Mouse (Mus musculus): ENCODE data around the gene Fam160a1.

Gene Fam160a1

DNA sequence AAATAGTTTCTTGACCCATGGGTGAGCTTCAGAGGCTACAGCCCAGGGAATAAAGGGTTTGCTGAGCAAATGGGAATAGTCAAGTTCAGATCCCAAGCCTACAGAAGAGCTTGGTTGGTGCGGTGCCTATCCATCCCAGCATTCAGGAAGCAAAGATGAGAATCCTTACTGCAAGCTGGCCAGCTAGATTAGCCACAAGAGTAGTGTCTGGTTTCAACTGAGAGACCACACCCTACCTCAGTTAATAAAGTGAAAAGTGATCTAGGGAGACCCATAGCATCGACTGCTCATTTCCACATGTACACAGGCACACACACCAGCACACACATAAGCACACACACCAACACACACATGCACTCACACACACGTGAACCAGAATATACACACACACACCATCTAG lies 75.3 kb downstream of the Fam160a1 start:
- DNase-seq, result no peak

DNA sequence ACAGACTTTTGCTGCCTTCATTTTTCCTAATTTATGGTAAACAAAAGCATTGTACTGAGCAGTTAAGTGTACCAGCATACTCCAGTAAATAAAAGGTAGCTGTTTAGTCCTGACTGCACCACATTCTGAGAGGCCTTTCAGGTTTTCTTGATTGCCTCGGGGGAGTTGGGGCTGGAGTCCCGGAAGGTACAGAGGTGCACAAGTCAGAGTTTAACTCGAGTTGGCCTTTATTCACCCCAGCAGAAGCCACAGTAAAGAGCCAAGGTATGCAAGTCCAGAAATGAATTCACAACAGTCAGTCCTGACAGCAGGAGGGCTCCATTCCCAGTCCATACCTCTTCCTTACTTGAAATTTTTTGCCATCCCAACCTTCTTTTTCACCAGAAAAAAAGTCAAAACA lies 78.5 kb downstream of the Fam160a1 start:
- no peak for DNase-seq

DNA sequence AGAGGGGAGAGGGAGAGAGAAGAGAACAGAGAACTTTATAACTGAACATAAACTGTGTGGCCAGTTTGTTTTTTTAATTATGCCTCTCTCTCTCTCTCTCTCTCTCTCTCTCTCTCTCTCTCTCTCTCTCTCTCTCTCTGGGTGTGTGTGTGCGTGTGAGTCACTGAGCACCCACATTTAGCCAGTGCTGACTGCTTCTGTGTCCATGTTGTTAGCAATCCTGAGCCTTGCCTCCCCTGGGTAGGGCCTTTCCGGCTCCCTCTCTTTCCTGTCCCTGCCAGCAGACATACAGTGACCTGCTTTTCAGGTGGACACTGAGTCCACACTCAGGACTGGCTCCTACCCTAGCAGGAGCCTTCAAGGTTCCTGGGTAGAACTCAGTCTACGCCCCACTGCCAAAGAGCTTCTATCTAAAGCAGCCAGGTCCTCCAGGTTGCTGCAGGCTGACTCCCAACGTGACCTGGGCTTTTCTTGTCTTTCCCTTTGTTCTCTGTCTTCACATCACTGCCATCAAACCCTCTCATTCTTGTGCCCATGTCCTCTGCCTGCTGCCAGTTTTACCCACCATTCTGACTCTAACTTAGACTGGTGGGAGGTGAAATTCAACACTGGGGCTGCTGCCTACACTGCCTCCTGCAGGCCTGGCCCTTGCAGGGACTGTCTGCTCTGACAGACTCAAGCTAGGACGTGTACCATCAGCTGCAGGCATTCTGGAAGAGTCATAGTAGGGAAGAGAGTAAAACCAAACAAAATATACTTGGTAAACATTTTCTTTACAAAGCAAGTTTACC lies 83.0 kb downstream of the Fam160a1 start:
- no peak for DNase-seq

- DNase-seq, result no peak
Observed at GRCm38 (mm10) chr3:85727171-85727570, 89.9 kb downstream of the Fam160a1 start.

- no peak for DNase-seq
Observed at GRCm38 (mm10) chr3:85725971-85726370, 91.1 kb downstream of the Fam160a1 start.

- DNase-seq, result no peak
Observed at GRCm38 (mm10) chr3:85725110-85725509, 92.0 kb downstream of the Fam160a1 start.

GRCm38 (mm10) chr3:85722581-85722980 lies 94.5 kb downstream of the Fam160a1 start:
- DNase-seq, result no peak

DNA sequence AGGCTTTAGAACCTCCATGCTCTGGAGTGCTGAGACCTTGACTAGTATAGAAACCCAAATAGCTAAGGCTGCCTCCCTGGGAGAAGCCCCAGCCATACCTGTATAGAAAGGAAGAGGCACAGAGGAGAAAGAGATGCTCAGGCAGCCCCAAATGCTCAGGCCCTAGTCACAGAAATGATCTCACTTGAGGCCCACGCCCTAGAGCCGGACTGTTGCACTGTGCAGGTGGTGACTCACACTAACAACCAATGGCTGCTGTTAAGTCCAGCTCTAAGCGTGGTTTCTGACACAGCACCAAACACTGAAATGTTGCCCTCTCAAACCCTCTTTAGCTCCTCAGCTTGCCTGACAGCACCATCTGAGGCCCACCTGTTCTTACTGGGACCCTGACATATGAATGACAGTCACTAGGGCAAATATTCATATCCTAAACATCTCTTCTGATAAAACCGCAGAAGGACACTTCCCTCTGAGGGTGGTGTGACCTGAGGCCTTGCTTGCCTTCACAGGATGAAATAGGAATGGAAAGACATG lies 101.3 kb downstream of the Fam160a1 start:
- no peak for DNase-seq

GRCm38 (mm10) chr3:85713936-85714709 lies 103.0 kb downstream of the Fam160a1 start:
- DNase-seq, result no peak

GRCm38 (mm10) chr3:85710695-85711094 lies 106.4 kb downstream of the Fam160a1 start:
- no peak for DNase-seq

DNA sequence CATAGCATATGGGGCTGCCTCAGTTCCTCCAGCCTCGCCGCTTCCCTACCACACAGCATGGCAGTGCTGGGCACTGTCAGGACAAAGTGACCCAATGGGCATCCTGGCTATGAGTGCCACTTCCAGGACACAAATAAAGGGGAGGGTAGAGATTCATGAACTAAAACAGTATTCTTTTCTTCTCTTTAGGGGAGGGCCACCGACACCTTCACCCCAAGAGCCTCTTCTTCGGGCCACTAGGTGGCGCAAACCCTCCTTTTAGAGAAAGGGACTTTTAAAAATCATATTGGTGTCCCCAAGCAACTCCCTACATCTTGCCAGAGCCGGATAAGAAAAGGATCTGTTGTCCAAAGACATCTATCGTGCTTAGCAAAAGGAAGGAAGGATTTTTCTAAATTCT lies 109.7 kb downstream of the Fam160a1 start:
- DNase-seq, result peak; percentile 53

DNA sequence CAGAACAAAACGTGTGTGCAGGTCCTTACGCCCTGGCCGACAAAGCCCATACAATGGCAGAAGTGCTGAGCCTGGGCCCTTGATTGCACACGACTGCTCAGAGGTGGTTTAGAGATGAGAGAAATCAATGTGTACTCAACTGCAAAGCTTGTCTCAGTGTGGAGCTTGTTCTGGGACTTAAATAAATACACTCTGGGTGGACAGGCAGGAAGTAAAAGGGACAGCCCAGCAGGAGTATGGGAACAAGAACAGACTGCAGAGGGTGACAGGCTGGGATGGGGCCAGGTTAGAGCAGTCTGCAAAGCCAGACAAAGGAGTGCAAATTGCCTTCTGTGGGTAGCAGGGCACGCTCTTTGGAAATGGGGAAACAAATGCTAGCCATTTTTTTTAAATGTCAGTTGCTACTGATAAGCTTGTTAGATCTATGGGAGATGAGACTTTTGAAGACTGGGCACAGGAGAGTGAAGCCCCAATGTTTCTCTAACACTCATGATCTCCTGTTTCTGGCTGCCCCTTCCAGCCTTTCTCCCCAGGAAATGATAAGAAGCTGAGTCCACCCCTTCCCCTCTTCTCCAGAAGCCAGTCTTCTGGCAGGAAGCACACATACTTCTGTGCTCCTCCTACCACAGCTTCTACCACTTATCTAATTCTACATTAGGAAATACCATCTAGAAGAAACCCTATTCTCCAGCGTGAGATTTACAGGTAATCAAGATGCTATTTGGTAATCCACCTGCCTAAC lies 113.8 kb downstream of the Fam160a1 start:
- peak; percentile 13 for DNase-seq

GRCm38 (mm10) chr3:85698496-85698895 lies 118.6 kb downstream of the Fam160a1 start:
- no peak for DNase-seq

DNA sequence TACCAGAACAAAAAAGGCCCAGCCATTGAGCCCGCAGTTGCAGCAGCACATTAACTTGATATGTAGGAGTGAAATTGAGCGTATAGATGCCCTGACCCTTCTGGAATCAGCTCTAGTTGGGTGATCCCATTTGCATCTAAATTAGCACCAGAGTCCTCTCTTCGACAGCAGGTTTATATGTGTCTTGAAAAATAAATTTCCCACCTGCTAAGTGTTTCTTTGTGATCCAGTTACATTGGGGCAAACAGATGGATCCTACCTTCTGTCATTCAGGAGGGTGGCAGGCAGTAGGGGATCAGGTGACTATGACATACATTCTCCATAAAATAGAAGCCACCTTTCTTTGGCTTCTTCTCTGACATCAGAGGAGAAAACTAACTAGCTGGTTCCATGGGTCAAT lies 122.0 kb downstream of the Fam160a1 start:
- no peak for DNase-seq

DNA sequence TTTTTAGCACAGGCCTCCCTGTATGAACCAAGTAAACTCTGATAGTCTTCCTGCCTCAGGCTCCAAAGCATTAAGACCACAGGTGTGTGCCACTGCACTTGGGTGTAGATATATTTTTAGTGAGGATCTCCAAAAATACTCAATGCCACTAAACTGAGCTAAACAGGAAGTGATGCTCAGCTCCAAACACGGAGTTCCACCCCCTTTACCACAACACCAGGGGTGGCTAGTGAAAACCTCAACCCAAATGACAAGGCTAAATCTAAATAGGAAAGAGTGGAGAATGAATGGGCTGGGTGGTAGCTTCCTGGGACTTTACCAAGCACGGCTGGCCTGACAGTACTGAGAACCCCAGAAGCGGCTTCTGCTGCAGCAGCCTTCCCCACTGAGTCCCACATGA lies 124.1 kb downstream of the Fam160a1 start:
- no peak for DNase-seq

DNA sequence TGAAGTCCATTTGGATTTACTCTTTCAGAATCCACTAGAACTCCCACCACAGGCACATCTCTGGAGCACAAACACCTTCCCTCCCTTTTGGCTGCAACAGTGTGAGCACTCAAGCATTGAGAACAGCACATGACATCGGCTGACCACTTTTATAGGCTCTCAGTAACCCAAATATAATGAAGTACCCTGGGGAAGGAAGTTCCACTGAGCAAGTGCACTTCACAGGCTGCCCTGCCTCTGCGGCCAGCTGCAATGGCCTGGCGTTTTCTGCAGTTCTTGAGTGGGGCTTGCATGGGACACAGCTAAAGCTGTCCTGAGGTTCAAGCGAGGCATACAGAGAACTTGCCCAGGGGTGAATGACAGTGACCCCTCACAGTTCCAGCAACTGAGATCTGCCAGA lies 126.0 kb downstream of the Fam160a1 start:
- DNase-seq, result peak; percentile 62

GRCm38 (mm10) chr3:85688341-85688740 lies 128.8 kb downstream of the Fam160a1 start:
- DNase-seq, result no peak

DNA sequence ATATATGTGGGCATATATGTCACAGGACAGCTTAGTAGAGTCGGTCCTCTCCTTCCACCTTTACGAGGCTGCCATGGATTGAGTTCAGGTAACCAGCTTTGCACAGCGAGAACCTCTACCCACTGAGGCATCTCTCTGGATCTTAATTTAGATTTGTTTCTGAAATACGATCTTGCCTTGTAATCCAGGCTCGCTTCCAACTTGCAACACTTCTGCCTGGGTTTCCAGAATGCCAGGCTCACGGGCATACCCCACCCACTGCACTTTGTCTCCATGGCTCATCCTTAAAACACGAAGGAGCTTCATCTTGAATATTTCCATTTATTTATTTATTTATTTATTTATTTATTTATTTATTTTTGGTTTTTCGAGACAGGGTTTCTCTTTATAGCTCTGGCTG lies 131.8 kb downstream of the Fam160a1 start:
- no peak for DNase-seq

GRCm38 (mm10) chr3:85683618-85684017 lies 133.5 kb downstream of the Fam160a1 start:
- no peak for DNase-seq

DNA sequence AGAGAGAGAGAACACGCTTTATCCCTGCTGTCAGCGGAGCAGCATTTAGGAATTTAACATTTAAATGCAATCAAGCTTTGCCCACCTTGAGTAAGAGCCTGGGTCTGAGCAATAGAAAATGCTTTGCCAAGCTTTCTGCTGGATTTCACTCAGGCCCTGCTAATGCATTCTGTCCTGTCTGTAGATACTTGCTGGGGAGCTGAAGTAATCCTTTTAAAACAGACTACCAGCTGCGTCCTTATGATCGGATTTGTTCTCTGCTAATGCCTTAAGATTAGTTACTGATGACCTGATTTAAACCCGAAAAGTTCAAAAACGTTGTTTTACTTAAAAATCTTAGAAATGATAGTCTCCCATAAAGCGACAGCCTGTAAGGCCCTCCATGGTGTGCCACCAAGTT lies 136.0 kb downstream of the Fam160a1 start:
- no peak for DNase-seq

DNA sequence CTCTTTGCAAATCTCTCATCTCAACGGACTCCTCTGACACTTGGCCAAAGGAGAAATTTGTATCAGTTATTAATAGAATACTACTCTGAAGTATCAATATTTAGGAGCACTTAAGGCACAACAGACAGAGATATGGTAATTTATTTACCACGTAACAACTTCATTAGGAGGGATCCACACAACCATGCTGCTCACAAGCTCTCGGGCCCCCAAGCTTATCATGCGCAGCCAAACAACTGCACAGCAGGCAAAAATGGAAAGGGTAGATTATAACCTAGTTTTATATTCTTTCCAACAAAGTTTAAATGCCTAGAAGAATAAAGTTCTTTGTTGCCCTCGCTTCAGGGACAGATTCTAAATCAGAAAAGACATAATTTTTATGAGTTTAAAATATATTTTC lies 137.1 kb downstream of the Fam160a1 start:
- no peak for DNase-seq

DNA sequence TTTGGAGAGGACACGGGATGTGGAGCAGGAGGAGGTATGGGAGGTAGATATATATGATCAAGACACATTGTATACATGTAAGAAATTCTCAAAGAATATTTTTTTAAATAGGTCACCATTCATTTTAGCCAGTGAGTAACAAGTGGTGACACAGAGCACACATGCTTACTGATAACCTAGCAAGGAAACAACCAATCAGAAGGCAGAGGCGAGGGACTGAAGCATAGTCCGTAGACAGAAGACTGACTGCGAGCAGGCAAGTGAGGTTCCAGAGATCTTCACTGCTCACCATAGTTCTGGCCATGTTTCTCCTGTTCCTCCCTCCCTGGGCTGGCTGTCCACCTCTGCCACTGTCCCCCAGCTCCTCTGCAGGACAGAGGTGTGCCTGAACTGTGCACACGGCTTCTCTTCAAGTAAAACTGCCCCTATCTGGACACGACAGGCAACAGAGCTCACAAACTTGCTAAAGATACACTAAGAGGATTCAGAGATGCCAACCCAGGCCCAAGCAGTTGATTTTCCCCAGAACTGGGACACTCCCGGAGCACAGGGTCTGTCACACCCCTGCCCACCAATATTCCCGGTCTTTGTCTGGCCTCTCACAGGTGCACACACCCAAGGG lies 137.7 kb downstream of the Fam160a1 start:
- DNase-seq, result no peak

GRCm38 (mm10) chr3:85677952-85678351 lies 139.1 kb downstream of the Fam160a1 start:
- DNase-seq, result no peak

Data from lung, postnatal 36 days (tissue).